Mouse (Mus musculus) hindbrain, postnatal 0 days (tissue): ENCODE data around the gene Gpx4. TPM values are rescaled to one million over a fixed set of nuclear protein-coding genes. Genes with fewer than 3 reads are reported as not detected.

Experiments
- ATAC-seq: fragments of 200-750 bp; cut with Nextera tagmentation; 2 replicates; pipeline ENCODE4 v1.8.0; 2017; ENCODE audit warnings: mild to moderate bottlenecking, moderate TSS enrichment, moderate library complexity
- DNase-seq: peaks from one replicate; pipeline ENCODE4 v3.0.0-alpha.2; 2015; ENCODE audit warnings: low spot score
- H3K27ac ChIP-seq: fragments of 300-500 bp; sonication (generic); 2 replicates; pipeline ENCODE4 v1.5.1; 2014; ENCODE audit warnings: mild to moderate bottlenecking
- H3K27me3 ChIP-seq: fragments of 300-500 bp; sonication (generic); 2 replicates; pipeline ENCODE4 v1.6.1; 2014; ENCODE audit warnings: low read length, mixed read lengths; ENCODE audit not compliant: insufficient read depth
- H3K36me3 ChIP-seq: fragments of 300-500 bp; sonication (generic); 2 replicates; pipeline ENCODE4 v1.6.1; 2014; ENCODE audit warnings: low read length, mixed read lengths; ENCODE audit not compliant: insufficient read depth
- H3K4me1 ChIP-seq: fragments of 300-500 bp; sonication (generic); 2 replicates; pipeline ENCODE4 v1.6.1; 2014; ENCODE audit warnings: antibody characterized with exemption, low read length, mixed read lengths; ENCODE audit not compliant: insufficient read depth
- H3K4me2 ChIP-seq: fragments of 300-500 bp; sonication (generic); 2 replicates; pipeline ENCODE4 v1.6.1; 2014; ENCODE audit warnings: low read depth, mild to moderate bottlenecking, low read length, moderate library complexity, mixed read lengths
- H3K4me3 ChIP-seq: fragments of 300-500 bp; sonication (generic); 2 replicates; pipeline ENCODE4 v1.5.1; 2014; ENCODE audit warnings: low read length
- H3K9ac ChIP-seq: fragments of 300-500 bp; sonication (generic); replicated peaks from 2 replicates; pipeline ENCODE4 v1.6.1; 2014; ENCODE audit warnings: mild to moderate bottlenecking, low read length, moderate library complexity, mixed read lengths
- H3K9me3 ChIP-seq: fragments of 300-500 bp; sonication (generic); 2 replicates; pipeline ENCODE4 v1.6.1; 2016; ENCODE audit warnings: low read length, mixed read lengths
- CTCF ChIP-seq: IDR thresholded peaks from 2 replicates; pipeline ENCODE4 v1.5.1; 2016; ENCODE audit warnings: antibody characterized with exemption, control low read depth, low read depth
- WGBS: fragments of 180-500 bp; shearing (Covaris S2); extraction: QIAGEN DNeasy Blood & Tissue Kit; methylation state at CpG from one replicate; pipeline ENCODE4 v1.1.7; 2014; 5-methylcytosine and 5-hydroxymethylcytosine counted together
- polyA plus RNA-seq: library from polyadenylated mRNA; unstranded; fragments of >200 nt; fragmentation: Nextera tagmentation; extraction: Ambion mirVana; gene quantifications from 2 replicates; pipeline ENCODE4 v1.2.1, GENCODE M21; 2015
- total RNA-seq: library from RNA; depleted of rRNA; stranded (reverse); fragments of >200 nt; gene quantifications from 2 replicates; pipeline ENCODE4 v1.2.3, GENCODE M21; 2014

Gpx4 gene
- total and polyA plus RNA-seq, 2 experiments from 2014 or later, result 379 to 757 TPM

GRCm38 (mm10) chr10:80022806-80023205, 24.2 kb upstream of the Gpx4 start:
- no peaks in the 10 kb centered on the region for H3K36me3 ChIP-seq
- no peak overlapping the region for H3K9ac ChIP-seq
- DNase-seq, result no peak
- TF ChIP-seq CTCF, result no peak
- no peaks in the 10 kb centered on the region for H3K4me1 ChIP-seq
- WGBS, result 90% methylated on average over 8 of the region's 8 CpGs
- H3K27ac ChIP-seq, result no peak overlapping the region
- ATAC-seq, result no peak
- H3K4me3 ChIP-seq, result no peak overlapping the region
- no peak overlapping the region for H3K4me2 ChIP-seq
- peaks cover 4% of the 10 kb centered on the region; the same call in 1 of the 2 replicates for H3K27me3 ChIP-seq
- no peaks in the 10 kb centered on the region for H3K9me3 ChIP-seq

- Histone ChIP-seq H3K4me1 (no peaks in the 10 kb centered on the region), H3K36me3 (no peaks in the 10 kb centered on the region), H3K4me2 (no peak overlapping the region), H3K9me3 (no peaks in the 10 kb centered on the region), H3K9ac (no peak overlapping the region), H3K4me3 (no peak overlapping the region), H3K27ac (no peak overlapping the region), H3K27me3 (peaks cover under 1% of the 10 kb centered on the region; the same call in 1 of the 2 replicates)
- 72% methylated on average over 5 of the region's 5 CpGs for WGBS
- DNase-seq, result no peak
- TF ChIP-seq CTCF, result no peak
- ATAC-seq, result no peak
Observed at GRCm38 (mm10) chr10:80023758-80024157, 23.2 kb upstream of the Gpx4 start.

GRCm38 (mm10) chr10:80024229-80025043, 22.5 kb upstream of the Gpx4 start:
- no peaks in the 10 kb centered on the region for H3K4me1 ChIP-seq
- H3K27ac ChIP-seq, result no peak overlapping the region
- no peak overlapping the region for H3K9ac ChIP-seq
- H3K36me3 ChIP-seq, result no peaks in the 10 kb centered on the region
- no peak for TF ChIP-seq CTCF
- ATAC-seq (no peak), DNase-seq (no peak)
- no peaks in the 10 kb centered on the region; the same call in 1 of the 2 replicates for H3K27me3 ChIP-seq
- H3K4me2 ChIP-seq, result no peak overlapping the region
- no peaks in the 10 kb centered on the region for H3K9me3 ChIP-seq
- no peak overlapping the region for H3K4me3 ChIP-seq
- 69% methylated on average over 15 of the region's 15 CpGs for WGBS

- Histone ChIP-seq H3K9ac (no peak overlapping the region), H3K27ac (no peak overlapping the region), H3K36me3 (no peaks in the 10 kb centered on the region), H3K4me3 (no peak overlapping the region), H3K4me1 (no peaks in the 10 kb centered on the region), H3K4me2 (no peak overlapping the region), H3K9me3 (no peaks in the 10 kb centered on the region), H3K27me3 (no peaks in the 10 kb centered on the region; the same call in 1 of the 2 replicates)
- 44% methylated on average over 4 of the region's 4 CpGs for whole genome bisulfite sequencing
- ATAC-seq, result no peak
- no peak for DNase-seq
- no peak for TF ChIP-seq CTCF
Observed at GRCm38 (mm10) chr10:80025044-80025347, 22.0 kb upstream of the Gpx4 start.

GRCm38 (mm10) chr10:80025463-80025862, 21.5 kb upstream of the Gpx4 start:
- no peak overlapping the region for H3K27ac ChIP-seq
- no peak for TF ChIP-seq CTCF
- no peaks in the 10 kb centered on the region for H3K27me3 ChIP-seq
- ATAC-seq, result no peak
- H3K9ac ChIP-seq, result no peak overlapping the region
- H3K4me3 ChIP-seq, result no peak overlapping the region
- no peaks in the 10 kb centered on the region for H3K36me3 ChIP-seq
- WGBS, result 78% methylated on average over 10 of the region's 10 CpGs
- no peaks in the 10 kb centered on the region for H3K9me3 ChIP-seq
- no peak overlapping the region for H3K4me2 ChIP-seq
- H3K4me1 ChIP-seq, result no peaks in the 10 kb centered on the region
- no peak for DNase-seq

GRCm38 (mm10) chr10:80025889-80026288, 21.1 kb upstream of the Gpx4 start:
- WGBS, result 61% methylated on average over 12 of the region's 12 CpGs
- no peaks in the 10 kb centered on the region for H3K27me3 ChIP-seq
- no peaks in the 10 kb centered on the region for H3K36me3 ChIP-seq
- no peak overlapping the region for H3K9ac ChIP-seq
- no peaks in the 10 kb centered on the region for H3K9me3 ChIP-seq
- H3K27ac ChIP-seq, result no peak overlapping the region
- no peaks in the 10 kb centered on the region for H3K4me1 ChIP-seq
- no peak for TF ChIP-seq CTCF
- H3K4me2 ChIP-seq, result no peak overlapping the region
- H3K4me3 ChIP-seq, result no peak overlapping the region
- ATAC-seq (no peak), DNase-seq (no peak)
